Mouse (Mus musculus) small intestine, adult 2 months (tissue): ENCODE measurements around the gene Pou2f3.

ENCODE experiments used
- CTCF ChIP-seq: fragments of 200-500 bp; IDR thresholded peaks from 2 replicates; pipeline ENCODE4 v1.5.1; 2012; ENCODE audit warnings: low read depth, mild to moderate bottlenecking, control low read depth, inconsistent platforms, low read length, moderate library complexity, mixed read lengths; ENCODE audit not compliant: insufficient replicate concordance, insufficient read length; ENCODE audit errors: extremely low read depth
- POLR2A ChIP-seq: fragments of 200-500 bp; IDR thresholded peaks from 2 replicates; pipeline ENCODE4 v1.6.1; 2012; ENCODE audit warnings: low read depth, mild to moderate bottlenecking, control low read depth, inconsistent platforms, low read length, moderate library complexity

- no peak for TF ChIP-seq CTCF
- TF ChIP-seq POLR2A: no peak
Measured at GRCm38 (mm10) chr9:43103675-43104299, 106.4 kb downstream of the Pou2f3 start.
